13 mouse cellular contexts compared by ENCODE assay signal in the genomic region with DNA sequence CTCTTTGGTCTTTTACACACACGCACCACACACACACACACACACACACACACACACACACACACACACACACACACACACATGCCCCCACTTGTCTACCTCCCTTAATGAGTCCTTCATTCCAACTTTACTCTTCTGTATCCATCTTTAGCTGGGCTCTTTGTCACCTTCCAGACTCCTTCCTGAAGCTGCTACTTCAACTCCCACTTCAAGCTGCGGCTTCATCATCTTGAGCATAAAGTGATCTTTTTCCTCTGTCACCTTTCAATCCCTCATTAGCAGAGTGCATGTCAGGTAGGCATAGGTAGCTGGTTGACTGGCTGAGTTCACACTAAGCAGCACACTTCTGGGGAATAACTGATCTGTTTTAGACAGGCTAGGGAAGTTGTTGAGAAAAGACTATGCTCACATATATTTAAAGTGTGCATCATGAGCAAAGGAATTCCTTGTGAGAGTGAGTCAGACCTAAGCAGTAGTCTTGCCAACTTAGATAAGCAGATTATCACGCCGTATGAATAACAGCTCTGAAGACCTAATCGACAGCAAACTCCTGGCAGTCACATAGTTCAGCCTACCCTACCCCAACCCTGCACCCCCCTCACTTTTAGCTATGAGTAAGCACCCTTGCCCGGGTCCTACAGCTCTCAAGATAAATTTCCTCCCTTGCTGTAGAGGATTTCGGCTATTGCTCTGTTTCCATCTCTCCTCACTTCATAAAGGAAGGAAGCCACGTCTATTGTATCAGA. TPM values are rescaled to one million over a fixed set of nuclear protein-coding genes. Genes with fewer than 3 reads are reported as not detected.
DNase-seq lines count a peak whose midpoint lies in the region; ATAC-seq and TF ChIP-seq lines count a peak whose summit lies in the region.
"Had no signal": no experiment of that assay in that cellular context is flagged by ENCODE, and none has a peak within 500 bp of the region (broad histone marks: within the 10 kb centered on the region; RNA-seq: fewer than 3 reads in every experiment).

No protein-coding gene starts in this region.

- H3K4me3 ChIP-seq in liver, postnatal 0 days (ENCODE audit: low read depth, low read length), result no peak overlapping the region
- no peak overlapping the region for H3K4me3 ChIP-seq in midbrain, embryonic 15.5 days

- DNase-seq in adrenal gland, adult 2 months, result peak; percentile 57
- DNase-seq in adrenal gland, adult 18-20 months (ENCODE audit: low spot score in 2 of 2), result no peak
- DNase-seq in left cerebral cortex, postnatal 25 days (ENCODE audit: low spot score in 2 of 2), result peak; percentile 26 to 78
- no peak for DNase-seq in left cerebral cortex, adult 11 months (ENCODE audit: low spot score)
- peak; percentile 60 for DNase-seq in c-Kit-positive CD71-positive TER-119-negative erythroid progenitor cells, embryonic 14.5 days (ENCODE audit: low read depth)
- DNase-seq in liver, postnatal 0 days, result no peak
- no peak for DNase-seq in gastrocnemius, postnatal 10 days
- DNase-seq: B cell, adult 2 months; cerebellum, adult 8-10 months; kidney, adult 11 months; lung, adult 2 months; retina, postnatal 1 day had no signal

- TF ChIP-seq CTCF in liver, postnatal 0 days (IDR thresholded peaks at IDR 0.05; ENCODE audit: low read depth), result no peak

- 43% methylated on average over 8 of the region's 8 CpGs for WGBS in liver, postnatal 0 days (ENCODE audit: insufficient replicate concordance)
- 71% methylated on average over 8 of the region's 8 CpGs for WGBS in midbrain, embryonic 15.5 days

- intact Hi-C loops in left cerebral cortex, postnatal 25 days (cut with DNase I), result loop anchor here (5.0 kb wide), 1 partner anchor 62 kb away; no protein-coding TSS in a partner anchor

- no peaks in the 10 kb centered on the region for H3K9me3 ChIP-seq in liver, postnatal 0 days (ENCODE audit: low read length)
- H3K9me3 ChIP-seq in midbrain, embryonic 15.5 days, result no peaks in the 10 kb centered on the region

- peak; percentile 73 for ATAC-seq in liver, postnatal 0 days
- ATAC-seq in midbrain, embryonic 15.5 days (replicated peaks), result no peak

- peak; percentile 71 for TF ChIP-seq EP300 in liver, postnatal 0 days (IDR thresholded peaks at IDR 0.05; ENCODE audit: low read depth)

- H3K9ac ChIP-seq in liver, postnatal 0 days (replicated peaks), result no peak overlapping the region
- H3K9ac ChIP-seq in midbrain, embryonic 15.5 days, result no peak overlapping the region

- no peak overlapping the region for H3K27ac ChIP-seq in liver, postnatal 0 days (ENCODE audit: low read depth)
- H3K27ac ChIP-seq in midbrain, embryonic 15.5 days, result no peak overlapping the region

- H3K27me3 ChIP-seq in liver, postnatal 0 days (ENCODE audit: insufficient read depth, low read length), result no peaks in the 10 kb centered on the region
- no peaks in the 10 kb centered on the region for H3K27me3 ChIP-seq in midbrain, embryonic 15.5 days (replicated peaks)

- H3K36me3 ChIP-seq in liver, postnatal 0 days (replicated peaks; ENCODE audit: insufficient read depth, low read length), result no peaks in the 10 kb centered on the region
- H3K36me3 ChIP-seq in midbrain, embryonic 15.5 days (replicated peaks), result no peaks in the 10 kb centered on the region

- H3K4me2 ChIP-seq in liver, postnatal 0 days (ENCODE audit: low read depth, low read length), result no peak overlapping the region
- no peak overlapping the region for H3K4me2 ChIP-seq in midbrain, embryonic 15.5 days

- no peaks in the 10 kb centered on the region for H3K4me1 ChIP-seq in liver, postnatal 0 days (ENCODE audit: insufficient read depth)
- H3K4me1 ChIP-seq in midbrain, embryonic 15.5 days, result 0 out of 2 replicates have a peak, but pooled peaks cover 3% of the 10 kb centered on the region

RNA-seq across cellular contexts. Expression of gene Ppm1e, which starts 49.3 kb away (rescaled TPM):
- 10 to 100 TPM; 21.6 to 28.1 TPM for total RNA-seq in adrenal gland, adult 2 months (2021)
- polyA plus RNA-seq in adrenal gland, adult 2 months (2012; rRNA removed), result 5.5 and 5.9 TPM in 2 replicates
- 10 to 100 TPM; 13.1 to 24.4 TPM for total RNA-seq in adrenal gland, adult 18-20 months (2021)
- total RNA-seq in left cerebral cortex, postnatal 25 days (2021), result 100 to 1,000 TPM; 153 to 162 TPM
- 0.70 and 1.2 TPM in 2 replicates for polyA plus RNA-seq in liver, postnatal 0 days (2015; fragmentation: Nextera tagmentation; extraction: Ambion mirVana)
- total RNA-seq in gastrocnemius, postnatal 10 days (2021), result 1 to 10 TPM in 1 of 2 experiments, under 1 TPM in 1; 0.75 to 1.7 TPM
- polyA plus RNA-seq in midbrain, embryonic 15.5 days (2015; fragmentation: Nextera tagmentation; extraction: Ambion mirVana), result 27.5 and 27.7 TPM in 2 replicates

Comparison
In these comparisons a context has a peak if more than half of its experiments do, and no peak if none do; other contexts are left out.
1. DNase-seq: peak in adrenal gland, adult 2 months (single experiment), left cerebral cortex, postnatal 25 days (2 of 2) and c-Kit-positive CD71-positive TER-119-negative erythroid progenitor cells, embryonic 14.5 days (single experiment); none in adrenal gland, adult 18-20 months (0 of 2), left cerebral cortex, adult 11 months (single experiment), liver, postnatal 0 days (single experiment) and gastrocnemius, postnatal 10 days (single experiment).
2. RNA of gene Ppm1e, which starts 49.3 kb away (total RNA-seq): 153 to 162 TPM in left cerebral cortex, postnatal 25 days; 21.6 to 28.1 TPM in adrenal gland, adult 2 months, 13.1 to 24.4 TPM in adrenal gland, adult 18-20 months and 0.75 to 1.7 TPM in gastrocnemius, postnatal 10 days; every median in the first group is over 4 times any median in the second.